Mouse (Mus musculus) embryonic fibroblast, embryonic 13.5 days (primary cell): ENCODE measurements around the gene Mettl5. TPM values are rescaled to one million over a fixed set of nuclear protein-coding genes. Genes with fewer than 3 reads are reported as not detected.

Experiments
- H3K27ac ChIP-seq: 2 replicates; pipeline ENCODE4 v1.5.1; 2012; ENCODE audit warnings: low read length, control low read depth, inconsistent platforms; ENCODE audit not compliant: insufficient read depth
- H3K4me1 ChIP-seq: 2 replicates; pipeline ENCODE4 v1.6.1; 2011; ENCODE audit warnings: low read length; ENCODE audit not compliant: control insufficient read depth, insufficient read depth
- H3K4me3 ChIP-seq: 2 replicates; pipeline ENCODE4 v1.5.1; 2011; ENCODE audit warnings: mild to moderate bottlenecking, control low read depth, low read length; ENCODE audit not compliant: insufficient read depth
- CTCF ChIP-seq: IDR thresholded peaks from 2 replicates; pipeline ENCODE4 v1.5.1; 2011; ENCODE audit warnings: mild to moderate bottlenecking, control low read depth, low read length, moderate library complexity, borderline replicate concordance; ENCODE audit not compliant: insufficient read depth
- POLR2A ChIP-seq: IDR thresholded peaks from 2 replicates; pipeline ENCODE4 v1.6.1; 2011; ENCODE audit warnings: low read depth, mild to moderate bottlenecking, control low read depth, low read length, moderate library complexity
- polyA plus RNA-seq: library from polyadenylated mRNA; stranded (reverse); fragments of >200 nt; gene quantifications from 2 replicates; pipeline ENCODE4 v1.2.4, GENCODE M21; 2011; ENCODE audit warnings: low read depth; ENCODE audit not compliant: missing spikeins, insufficient read length

Mettl5 gene
- polyA plus RNA-seq, 1 experiment, result 17.0 TPM

DNA sequence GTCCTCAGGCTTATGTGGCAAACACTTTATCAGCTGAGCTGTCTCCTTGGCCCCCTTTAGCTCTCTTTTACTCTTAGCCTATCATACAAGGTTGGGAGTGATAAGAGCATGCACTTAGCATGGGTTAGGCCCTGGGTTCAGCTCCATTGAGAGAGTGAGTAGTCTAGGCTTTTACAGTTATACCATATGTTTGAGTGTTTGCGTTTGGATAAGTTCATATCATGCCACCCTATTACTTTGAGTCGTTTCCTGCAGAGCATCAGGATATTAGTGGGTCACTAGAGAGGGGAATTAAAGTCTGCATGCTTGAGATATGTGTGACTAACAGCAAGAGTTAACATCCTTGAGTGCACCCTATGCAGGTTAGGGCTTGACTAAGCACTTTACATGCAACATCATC, 55.7 kb downstream of the Mettl5 start:
- H3K4me3 ChIP-seq, result no peak overlapping the region
- no peak for TF ChIP-seq POLR2A
- TF ChIP-seq CTCF, result no peak
- H3K4me1 ChIP-seq, result no peaks in the 10 kb centered on the region
- H3K27ac ChIP-seq, result no peak overlapping the region

DNA sequence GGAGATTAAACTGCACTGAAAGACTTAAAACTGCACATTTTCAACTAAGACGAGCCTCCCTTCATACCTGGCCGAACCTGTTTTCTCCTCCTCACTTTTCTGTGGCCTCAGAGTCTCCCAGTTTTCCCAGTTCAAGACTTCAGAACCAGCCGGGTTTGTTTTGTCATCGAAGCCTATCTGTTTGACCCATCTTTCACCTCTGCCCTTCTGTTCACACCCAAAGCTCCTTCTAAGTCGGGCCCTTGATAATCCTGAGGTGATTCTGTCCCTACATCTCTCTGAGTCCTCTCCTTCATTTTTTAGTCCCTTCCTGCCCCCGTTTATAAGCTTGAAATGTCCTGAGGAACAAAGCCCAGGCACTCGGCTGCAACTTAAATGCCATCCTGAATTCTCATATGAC, 57.4 kb downstream of the Mettl5 start:
- Histone ChIP-seq H3K27ac (no peak overlapping the region), H3K4me1 (no peaks in the 10 kb centered on the region; the same call in 1 of the 2 replicates), H3K4me3 (no peak overlapping the region)
- TF ChIP-seq CTCF (no peak), POLR2A (no peak)

DNA sequence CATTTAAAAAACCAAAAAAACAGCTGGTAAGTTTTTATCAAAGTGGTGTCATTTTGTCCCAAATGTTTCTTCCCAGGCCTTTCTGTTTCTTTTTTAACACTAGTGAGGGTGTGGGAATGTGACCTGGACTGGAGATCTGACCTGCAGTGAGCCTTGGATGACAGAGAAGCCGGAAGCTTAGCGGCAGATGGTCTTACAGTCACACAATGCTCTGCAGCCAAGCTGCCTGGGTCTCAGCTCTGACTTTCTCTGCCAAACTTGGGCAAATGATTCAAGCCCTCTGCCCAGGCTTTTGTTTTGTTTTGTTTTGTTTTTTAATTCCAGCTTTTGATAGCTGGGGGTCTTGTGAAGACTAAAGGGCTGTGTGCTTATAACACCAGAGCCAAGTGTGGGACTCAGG, 59.0 kb downstream of the Mettl5 start:
- Histone ChIP-seq H3K27ac (no peak overlapping the region), H3K4me1 (no peaks in the 10 kb centered on the region; the same call in 1 of the 2 replicates), H3K4me3 (no peak overlapping the region)
- TF ChIP-seq POLR2A (no peak), CTCF (no peak)

DNA sequence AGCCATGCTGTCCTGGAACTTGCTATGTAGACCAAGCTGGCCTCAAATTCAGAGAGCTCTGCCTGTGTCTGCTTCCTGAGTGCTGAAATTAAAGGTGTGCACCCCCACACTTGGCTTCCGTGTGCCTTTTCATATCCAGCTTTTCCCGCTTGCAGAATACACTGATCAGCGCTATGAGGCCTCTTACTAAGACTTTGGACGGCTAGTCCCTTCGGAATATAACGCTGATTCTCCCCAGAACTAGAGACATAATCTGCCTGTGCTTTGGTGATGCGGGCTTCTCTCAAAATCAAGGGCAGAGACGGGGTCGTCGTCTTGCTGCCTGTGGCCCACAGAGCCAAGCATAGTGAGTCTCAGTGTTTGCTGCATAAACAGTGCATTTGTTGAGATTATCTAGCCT, 59.5 kb downstream of the Mettl5 start:
- no peak overlapping the region for H3K4me3 ChIP-seq
- H3K4me1 ChIP-seq, result no peaks in the 10 kb centered on the region; the same call in 1 of the 2 replicates
- H3K27ac ChIP-seq, result no peak overlapping the region
- TF ChIP-seq POLR2A, result no peak
- TF ChIP-seq CTCF, result no peak

DNA sequence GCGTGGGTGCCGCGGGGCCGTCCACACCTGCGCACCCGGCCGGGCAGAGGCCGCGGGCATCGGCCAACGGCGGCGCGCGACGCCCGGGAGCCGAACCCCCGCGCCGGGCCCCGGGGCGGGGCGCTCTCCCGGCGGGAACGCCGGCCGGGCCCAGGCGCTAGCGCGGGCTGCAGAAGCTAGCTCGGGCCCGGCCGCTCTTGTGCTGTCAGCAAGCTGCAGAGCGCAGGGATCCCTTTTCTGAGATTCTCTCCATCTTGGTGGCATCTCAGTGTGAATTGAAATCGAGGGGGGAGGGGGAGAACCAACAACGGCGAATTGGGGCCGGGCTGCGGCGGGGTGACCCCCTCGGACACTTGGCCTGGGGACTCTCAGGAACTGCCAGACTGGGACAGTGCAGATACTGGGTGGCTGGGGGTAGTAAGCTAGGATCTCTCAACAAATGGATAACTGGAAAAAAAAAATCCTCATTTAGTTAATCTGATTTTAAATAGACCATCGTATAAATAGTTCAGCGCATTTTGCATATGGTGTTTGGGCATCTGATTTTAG, 62.2 kb downstream of the Mettl5 start:
- Histone ChIP-seq H3K4me3 (peak overlapping the region; percentile 56), H3K4me1 (no peaks in the 10 kb centered on the region; the same call in 1 of the 2 replicates), H3K27ac (no peak overlapping the region)
- TF ChIP-seq CTCF (no peak), POLR2A (no peak)

DNA sequence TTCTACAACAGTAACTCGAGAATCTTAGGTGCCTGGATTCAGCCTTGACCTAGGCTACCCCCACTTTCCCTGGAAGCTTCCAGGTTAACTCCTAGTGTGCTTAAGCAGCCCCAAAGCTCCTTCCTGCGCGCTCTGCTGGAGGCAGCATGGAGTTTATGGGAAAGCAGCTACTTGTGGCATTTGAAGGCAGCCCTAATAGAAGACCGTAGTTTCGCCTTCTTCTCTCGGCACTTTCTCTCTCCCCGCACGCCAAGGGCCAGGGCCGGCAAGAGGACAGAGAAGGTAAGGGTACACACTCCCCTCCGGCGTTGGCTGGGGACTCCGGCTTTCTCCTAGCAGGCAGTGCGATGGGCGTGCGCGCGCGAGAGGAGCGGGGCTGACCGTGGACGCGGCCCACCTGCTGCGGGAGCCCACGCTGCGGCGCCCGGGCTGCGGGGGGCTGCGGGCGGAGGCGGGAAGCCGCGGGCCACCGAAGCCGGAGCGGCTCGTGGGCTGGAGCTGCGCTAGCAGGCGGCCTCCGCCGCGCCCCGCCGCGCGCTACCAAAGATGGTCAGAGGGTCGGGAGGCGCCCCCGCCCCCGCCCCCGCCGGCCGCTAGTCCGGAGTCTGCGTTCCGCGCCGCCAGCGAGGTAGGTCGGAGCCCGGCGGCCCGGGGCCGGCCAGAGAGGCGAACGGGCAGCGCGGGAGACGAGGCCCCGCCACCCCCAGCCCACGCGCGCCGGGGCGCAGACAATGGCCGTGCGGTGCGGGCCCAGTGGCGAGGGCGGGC, 62.9 kb downstream of the Mettl5 start:
- H3K4me3 ChIP-seq, result peak overlapping the region; percentile 56
- no peak for TF ChIP-seq CTCF
- TF ChIP-seq POLR2A, result peak; percentile 45
- H3K4me1 ChIP-seq, result no peaks in the 10 kb centered on the region; the same call in 1 of the 2 replicates
- H3K27ac ChIP-seq, result no peak overlapping the region

DNA sequence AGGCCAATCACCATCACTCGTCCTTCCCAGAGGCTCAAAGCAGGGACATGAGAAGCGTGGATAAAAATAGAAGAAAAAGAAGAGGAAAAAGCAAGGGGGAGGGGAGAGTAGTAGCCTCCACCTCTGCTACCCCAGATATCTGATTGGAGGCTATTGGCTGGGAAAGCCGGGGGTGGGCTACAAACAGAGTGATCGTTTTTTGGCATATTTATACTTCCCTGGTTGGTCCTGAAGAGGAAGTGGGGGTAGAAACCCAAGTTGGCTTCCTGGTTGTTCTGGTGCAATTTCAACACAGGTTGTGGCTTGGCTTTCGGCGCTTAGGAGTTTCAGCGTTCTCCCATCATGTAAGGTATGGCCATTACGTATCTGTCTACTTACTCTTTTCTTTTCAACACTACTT, 63.7 kb downstream of the Mettl5 start, which contains the start of gene Klhl23:
Gene Klhl23, plus strand, starts transcription at position 234 of the 400 bp plus-strand sequence.
- TF ChIP-seq POLR2A, result peak; percentile 22; the same call in 1 of the 2 replicates
- no peak for TF ChIP-seq CTCF
- H3K4me1 ChIP-seq, result no peaks in the 10 kb centered on the region; the same call in 1 of the 2 replicates
- H3K27ac ChIP-seq, result no peak within 1 kb of the TSS
- peak within 1 kb of the TSS; percentile 56 for H3K4me3 ChIP-seq

Other genes starting within 250 kb of the Mettl5 start
- gene Bbs5, start 238.4 kb downstream of the Mettl5 start, polyA plus RNA-seq, result 19.3 and 20.2 TPM in 2 replicates
- gene Klhl41, start 215.5 kb downstream of the Mettl5 start, polyA plus RNA-seq, result 0.38 and 0.47 TPM in 2 replicates
- gene Fastkd1, start 172.1 kb downstream of the Mettl5 start, polyA plus RNA-seq, result 9.6 and 11.3 TPM in 2 replicates
- 130 and 149 TPM in 2 replicates for gene Ppig, start 163.1 kb downstream of the Mettl5 start, polyA plus RNA-seq
- 1.1 and 1.8 TPM in 2 replicates for gene Ccdc173, start 96.0 kb downstream of the Mettl5 start, polyA plus RNA-seq
- gene Phospho2, start 96.0 kb downstream of the Mettl5 start, polyA plus RNA-seq, result 16.3 and 22.5 TPM in 2 replicates
- 22.5 and 30.2 TPM in 2 replicates for gene Klhl23, start 63.7 kb downstream of the Mettl5 start, polyA plus RNA-seq
- gene Ssb, start 24.1 kb downstream of the Mettl5 start, polyA plus RNA-seq, result 259 and 260 TPM in 2 replicates
- 50.7 and 52.7 TPM in 2 replicates for gene Ubr3, start 11.6 kb upstream of the Mettl5 start, polyA plus RNA-seq
- gene Myo3b, start 153.5 kb upstream of the Mettl5 start, polyA plus RNA-seq, result not detected in 2 replicates